Mouse (Mus musculus) heart, postnatal 0 days (tissue): ENCODE data around the gene Zfhx3. TPM values are rescaled to one million over a fixed set of nuclear protein-coding genes. Genes with fewer than 3 reads are reported as not detected.

ENCODE experiments used
- ATAC-seq: fragments of 200-750 bp; cut with Nextera tagmentation; 2 replicates; pipeline ENCODE4 v1.8.0; 2017; ENCODE audit warnings: low read depth, moderate number of reproducible peaks, moderate library complexity; ENCODE audit not compliant: insufficient read depth
- DNase-seq: peaks from one replicate; pipeline ENCODE4 v3.0.0-alpha.2; 2016; ENCODE audit warnings: low spot score
- H3K27ac ChIP-seq: fragments of 300-500 bp; sonication (generic); 2 replicates; pipeline ENCODE4 v1.5.1; 2014; ENCODE audit warnings: low read depth, mild to moderate bottlenecking
- H3K27me3 ChIP-seq: fragments of 300-500 bp; sonication (generic); 2 replicates; pipeline ENCODE4 v1.6.1; 2014; ENCODE audit warnings: low read length, mixed read lengths; ENCODE audit not compliant: control insufficient read depth, insufficient read depth
- H3K36me3 ChIP-seq: fragments of 300-500 bp; sonication (generic); replicated peaks from 2 replicates; pipeline ENCODE4 v1.6.1; 2014; ENCODE audit warnings: low read length, mixed read lengths; ENCODE audit not compliant: control insufficient read depth, insufficient read depth
- H3K4me1 ChIP-seq: fragments of 300-500 bp; sonication (generic); 2 replicates; pipeline ENCODE4 v1.6.1; 2014; ENCODE audit warnings: antibody characterized with exemption; ENCODE audit not compliant: control insufficient read depth, insufficient read depth
- H3K4me2 ChIP-seq: fragments of 300-500 bp; sonication (generic); 2 replicates; pipeline ENCODE4 v1.6.1; 2014; ENCODE audit warnings: low read depth, mild to moderate bottlenecking, low read length, moderate library complexity
- H3K4me3 ChIP-seq: fragments of 300-500 bp; sonication (generic); 2 replicates; pipeline ENCODE4 v1.5.1; 2014; ENCODE audit warnings: low read depth, low read length
- H3K9ac ChIP-seq: fragments of 300-500 bp; sonication (generic); replicated peaks from 2 replicates; pipeline ENCODE4 v1.6.1; 2014; ENCODE audit warnings: low read depth, low read length, mixed read lengths
- H3K9me3 ChIP-seq: fragments of 300-500 bp; sonication (generic); replicated peaks from 2 replicates; pipeline ENCODE4 v1.6.1; 2016; ENCODE audit warnings: low read length; ENCODE audit not compliant: control insufficient read depth
- CTCF ChIP-seq: IDR thresholded peaks from 2 replicates; pipeline ENCODE4 v1.5.1; 2016; ENCODE audit warnings: antibody characterized with exemption, control low read depth, low read depth
- EP300 ChIP-seq: IDR thresholded peaks from 2 replicates; pipeline ENCODE4 v1.6.1; 2016; ENCODE audit warnings: antibody characterized with exemption, low read depth
- WGBS: fragments of 180-500 bp; shearing (Covaris S2); extraction: QIAGEN DNeasy Blood & Tissue Kit; methylation state at CpG from one replicate; pipeline ENCODE4 v1.1.7; 2014; 5-methylcytosine and 5-hydroxymethylcytosine counted together
- polyA plus RNA-seq: library from polyadenylated mRNA; unstranded; fragments of >200 nt; fragmentation: Nextera tagmentation; extraction: Ambion mirVana; gene quantifications from 2 replicates; pipeline ENCODE4 v1.2.1, GENCODE M21; 2015
- total RNA-seq: library from RNA; depleted of rRNA; stranded (reverse); fragments of >200 nt; gene quantifications from 2 replicates; pipeline ENCODE4 v1.2.3, GENCODE M21; 2014; ENCODE audit warnings: low replicate concordance

Gene Zfhx3
- total and polyA plus RNA-seq, 2 experiments from 2014 or later: 2.0 to 2.5 TPM

- ATAC-seq: no peak
- peaks cover 14% of the 10 kb centered on the region for H3K4me1 ChIP-seq
- H3K4me2 ChIP-seq: no peak overlapping the region
Observed at GRCm38 (mm10) chr8:108726541-108727241, 784.2 kb downstream of the Zfhx3 start.

GRCm38 (mm10) chr8:108729169-108729568 lies 786.7 kb downstream of the Zfhx3 start:
- WGBS: 43% methylated on average over 2 of the region's 2 CpGs
- no peak for ATAC-seq

More at GRCm38 (mm10) chr8:108726541-108727241, 784.2 kb downstream of the Zfhx3 start:
- Histone ChIP-seq H3K4me3 (no peak overlapping the region), H3K27me3 (no peaks in the 10 kb centered on the region), H3K9me3 (no peaks in the 10 kb centered on the region), H3K27ac (no peak overlapping the region), H3K36me3 (no peaks in the 10 kb centered on the region), H3K9ac (no peak overlapping the region)
- DNase-seq: no peak
- 36% methylated on average over 12 of the region's 12 CpGs for WGBS
- TF ChIP-seq CTCF (no peak), EP300 (no peak)

DNA sequence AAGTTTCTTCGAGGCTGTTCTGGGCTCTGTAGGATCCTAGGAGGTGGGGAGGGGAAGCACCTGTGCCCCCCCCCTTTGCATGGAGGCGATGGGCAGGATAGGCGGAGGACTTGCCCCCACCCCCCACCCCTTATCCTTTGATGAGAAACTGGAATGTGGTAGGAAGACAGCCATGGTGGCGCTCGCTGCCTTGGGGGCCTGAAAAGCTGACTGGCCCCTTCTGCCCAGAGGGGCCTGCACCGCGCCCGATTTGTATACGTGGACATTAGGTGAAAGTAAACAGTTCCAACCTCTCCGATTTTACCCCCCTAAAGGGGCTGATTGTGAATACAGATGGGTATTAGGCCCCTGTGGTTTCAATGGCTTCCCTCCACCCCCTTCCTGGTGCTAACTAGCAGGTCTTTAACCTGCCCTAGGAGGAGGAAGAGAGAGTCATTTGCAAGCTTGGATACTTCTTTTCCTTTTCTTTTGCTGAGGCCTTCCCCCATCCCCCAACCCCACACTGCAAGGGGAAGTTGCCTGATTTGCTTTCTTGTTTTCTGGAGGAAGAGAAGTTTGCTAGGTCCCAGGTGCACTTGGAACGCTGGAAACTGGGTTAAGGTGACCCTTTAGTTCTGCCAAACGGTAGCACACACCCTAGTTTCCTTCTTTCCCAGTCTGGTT lies 787.4 kb downstream of the Zfhx3 start:
- no peak for DNase-seq
- H3K4me2 ChIP-seq: no peak overlapping the region
- H3K4me3 ChIP-seq: no peak overlapping the region
- WGBS: 54% methylated on average over 12 of the region's 12 CpGs
- H3K9me3 ChIP-seq: no peaks in the 10 kb centered on the region
- H3K27ac ChIP-seq: no peak overlapping the region
- H3K36me3 ChIP-seq: no peaks in the 10 kb centered on the region
- H3K4me1 ChIP-seq: peaks cover 11% of the 10 kb centered on the region; the same call in 1 of the 2 replicates
- no peak for TF ChIP-seq EP300
- H3K9ac ChIP-seq: no peak overlapping the region
- no peaks in the 10 kb centered on the region for H3K27me3 ChIP-seq
- ATAC-seq: no peak

More at GRCm38 (mm10) chr8:108729169-108729568, 786.7 kb downstream of the Zfhx3 start:
- Histone ChIP-seq H3K4me1 (peaks cover 11% of the 10 kb centered on the region; the same call in 1 of the 2 replicates), H3K9ac (no peak overlapping the region), H3K4me2 (no peak overlapping the region), H3K36me3 (no peaks in the 10 kb centered on the region), H3K9me3 (no peaks in the 10 kb centered on the region), H3K4me3 (no peak overlapping the region), H3K27me3 (no peaks in the 10 kb centered on the region), H3K27ac (no peak overlapping the region)
- no peak for DNase-seq
- no peak for TF ChIP-seq EP300
- no peak for TF ChIP-seq CTCF

DNA sequence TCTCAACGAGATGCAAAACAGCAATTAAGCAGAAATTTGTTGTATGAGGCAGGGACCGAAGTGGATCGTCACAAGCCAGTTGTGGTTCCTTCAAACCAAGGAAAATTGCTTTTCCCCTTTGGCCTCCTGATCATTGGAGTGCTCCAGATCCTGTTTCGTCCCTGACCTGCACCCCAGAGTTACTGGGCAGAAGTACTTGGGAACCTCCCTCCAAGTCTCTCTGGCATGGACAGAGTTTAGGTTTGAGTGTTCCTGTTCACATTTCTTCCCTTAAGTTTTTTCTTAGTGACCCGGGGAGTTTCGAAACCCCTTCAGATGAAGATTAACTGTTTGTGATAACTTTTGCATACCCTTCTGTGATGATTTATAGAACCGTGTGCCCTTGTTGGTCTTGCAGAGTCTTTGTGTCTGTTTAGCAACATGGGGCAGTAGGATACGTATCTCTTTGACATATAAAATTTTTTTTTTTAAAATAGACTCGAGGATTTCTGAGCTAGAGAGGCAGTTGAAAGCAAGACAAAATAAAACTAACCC lies 788.5 kb downstream of the Zfhx3 start:
- peaks cover 11% of the 10 kb centered on the region; the same call in 1 of the 2 replicates for H3K4me1 ChIP-seq

GRCm38 (mm10) chr8:108732500-108732899 lies 790.1 kb downstream of the Zfhx3 start:
- no peak for DNase-seq
- Histone ChIP-seq H3K4me1 (peaks cover 14% of the 10 kb centered on the region; the same call in 1 of the 2 replicates), H3K27ac (no peak overlapping the region), H3K36me3 (no peaks in the 10 kb centered on the region), H3K4me2 (no peak overlapping the region), H3K4me3 (no peak overlapping the region), H3K27me3 (no peaks in the 10 kb centered on the region), H3K9ac (no peak overlapping the region), H3K9me3 (no peaks in the 10 kb centered on the region)
- TF ChIP-seq EP300: no peak
- TF ChIP-seq CTCF: no peak
- 52% methylated on average over 11 of the region's 11 CpGs for WGBS
- no peak for ATAC-seq

More for the DNA sequence above, 788.5 kb downstream of the Zfhx3 start:
- Histone ChIP-seq H3K27me3 (no peaks in the 10 kb centered on the region), H3K36me3 (no peaks in the 10 kb centered on the region), H3K27ac (no peak overlapping the region), H3K4me2 (no peak overlapping the region), H3K4me3 (no peak overlapping the region), H3K9me3 (no peaks in the 10 kb centered on the region), H3K9ac (no peak overlapping the region)
- 68% methylated on average over 9 of the region's 9 CpGs for WGBS
- DNase-seq (no peak), ATAC-seq (no peak)
- TF ChIP-seq CTCF (no peak), EP300 (no peak)
